Mouse (Mus musculus) ovary, adult 2 months (tissue): ENCODE results near the gene Cd69. TPM values are rescaled to one million over a fixed set of nuclear protein-coding genes. Genes with fewer than 3 reads are reported as not detected.

Experiments used
- polyA plus RNA-seq: library from polyadenylated mRNA; depleted of rRNA; stranded (reverse); fragments of >200 nt; gene quantifications from 2 replicates; pipeline ENCODE4 v1.2.3, GENCODE M21; 2012; rRNA removed

Cd69 gene
- not detected in 2 replicates for polyA plus RNA-seq

GRCm38 (mm10) chr6:129275220-129275619 lies at the start of gene Cd69:
Gene Cd69, minus strand, starts transcription at chr6:129275436.

Other genes with a start within 250 kb of the Cd69 start
- 0.18 TPM in 1 of 2 replicates, not detected in the other for gene Klrb1f, start 229.5 kb downstream of the Cd69 start, polyA plus RNA-seq
- not detected in 2 replicates for gene Clec2e, start 174.5 kb downstream of the Cd69 start, polyA plus RNA-seq
- gene Clec2d, start 94.8 kb downstream of the Cd69 start, polyA plus RNA-seq: 6.5 and 6.6 TPM in 2 replicates
- gene 4922502D21Rik, start 56.4 kb upstream of the Cd69 start, polyA plus RNA-seq: not detected in 2 replicates
- gene Clec12a, start 67.3 kb upstream of the Cd69 start, polyA plus RNA-seq: 1.0 and 1.2 TPM in 2 replicates
- gene Clec12b, start 110.4 kb upstream of the Cd69 start, polyA plus RNA-seq: 0.10 and 0.16 TPM in 2 replicates
- gene Clec1b, start 121.9 kb upstream of the Cd69 start, polyA plus RNA-seq: 0.19 and 0.28 TPM in 2 replicates
- gene Clec9a, start 133.4 kb upstream of the Cd69 start, polyA plus RNA-seq: 0.79 and 0.98 TPM in 2 replicates
- 4.2 and 6.7 TPM in 2 replicates for gene Clec1a, start 176.6 kb upstream of the Cd69 start, polyA plus RNA-seq
- gene Olr1, start 231.7 kb upstream of the Cd69 start, polyA plus RNA-seq: 0.03 and 0.25 TPM in 2 replicates
- not detected in 2 replicates for gene Tmem52b, start 237.1 kb upstream of the Cd69 start, polyA plus RNA-seq